Mouse (Mus musculus) subcutaneous adipose tissue, adult 2 months (tissue): ENCODE data around the gene Mlph. TPM values are rescaled to one million over a fixed set of nuclear protein-coding genes. Genes with fewer than 3 reads are reported as not detected.

Source experiments
- polyA plus RNA-seq: library from polyadenylated mRNA; depleted of rRNA; stranded (reverse); fragments of >200 nt; gene quantifications from 2 replicates; pipeline ENCODE4 v1.2.3, GENCODE M21; 2012; ENCODE audit warnings: low replicate concordance; rRNA removed

The Mlph gene
- 1.0 and 4.4 TPM in 2 replicates for polyA plus RNA-seq

DNA sequence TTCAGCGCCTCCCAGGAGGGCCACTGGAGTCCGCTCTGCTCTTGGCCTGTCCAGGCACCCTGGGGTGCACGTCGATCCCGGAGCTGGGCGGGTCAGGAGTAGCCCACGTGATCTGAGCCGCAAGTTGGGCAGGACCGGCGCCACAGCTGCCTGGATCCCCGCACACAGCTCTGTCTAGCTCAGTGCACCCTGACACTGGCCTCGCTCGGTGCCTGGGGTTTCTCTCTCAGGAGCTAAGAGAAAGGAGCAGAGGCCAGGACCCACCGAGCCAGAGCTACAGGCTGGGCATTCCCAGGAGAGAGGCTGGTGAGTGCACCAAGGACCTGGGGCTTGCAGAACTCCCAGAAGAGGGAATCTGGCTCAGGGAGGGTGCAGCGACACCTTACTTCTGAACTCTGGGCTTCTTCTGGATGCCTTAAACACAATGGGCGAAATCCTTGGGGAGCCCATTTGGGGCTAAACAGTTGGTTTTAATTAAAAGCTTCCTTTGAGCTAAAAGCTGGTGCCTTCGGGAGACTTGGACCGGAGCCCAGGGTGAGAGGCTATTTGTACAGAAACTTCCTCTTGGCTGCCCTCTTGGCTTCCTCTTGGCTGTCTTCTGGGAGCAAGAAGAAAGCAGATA, at the start of gene Mlph:
Mlph (plus strand) TSS at position 138 of the 622 bp plus-strand sequence.

DNA sequence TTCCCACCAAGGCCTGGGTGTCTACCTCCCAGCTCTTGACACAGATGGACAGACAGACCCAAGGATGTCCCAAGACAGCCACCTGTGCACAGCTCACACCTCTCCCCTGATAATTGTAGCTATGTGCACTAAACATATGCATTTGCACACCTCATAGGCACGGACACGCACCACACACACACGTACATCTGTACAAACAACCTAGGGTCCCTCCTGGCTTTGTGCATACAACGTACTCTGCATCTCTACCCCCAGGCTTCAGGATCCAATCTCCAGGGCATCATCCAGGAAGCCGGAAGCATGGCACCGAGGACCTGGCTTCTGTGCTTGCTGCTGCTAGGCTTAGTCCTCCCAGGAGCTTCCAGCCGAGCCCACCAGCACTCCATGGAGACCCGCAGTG, 37.9 kb downstream of the Mlph start, which contains the start of gene Prlh:
Prlh (plus strand) TSS at position 301 of the 400 bp plus-strand sequence.

DNA sequence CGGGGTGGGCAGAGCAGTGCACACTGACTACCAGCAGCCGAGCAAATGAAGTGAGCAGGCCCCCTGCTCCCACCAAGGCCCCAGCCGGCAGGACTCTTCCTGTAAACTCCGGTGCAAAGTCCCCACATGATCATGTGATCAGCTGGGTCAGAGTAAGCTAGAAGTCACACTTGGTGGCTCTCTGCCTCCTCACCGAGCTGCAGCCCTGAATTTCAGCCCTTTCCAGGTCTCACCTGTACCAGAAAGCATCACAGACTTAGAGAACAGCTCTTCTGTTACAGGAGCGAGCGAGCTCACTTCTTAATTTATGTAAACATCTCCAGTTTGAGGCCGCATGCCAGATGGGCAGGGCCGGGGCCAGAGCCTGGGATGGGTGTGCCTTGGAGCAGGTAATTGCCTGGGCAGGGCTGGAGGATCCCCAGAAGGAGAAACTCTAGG, 54.5 kb downstream of the Mlph start, which contains the start of gene Rab17:
Rab17 (minus strand) TSS at position 315 of the 438 bp plus-strand sequence.

DNA sequence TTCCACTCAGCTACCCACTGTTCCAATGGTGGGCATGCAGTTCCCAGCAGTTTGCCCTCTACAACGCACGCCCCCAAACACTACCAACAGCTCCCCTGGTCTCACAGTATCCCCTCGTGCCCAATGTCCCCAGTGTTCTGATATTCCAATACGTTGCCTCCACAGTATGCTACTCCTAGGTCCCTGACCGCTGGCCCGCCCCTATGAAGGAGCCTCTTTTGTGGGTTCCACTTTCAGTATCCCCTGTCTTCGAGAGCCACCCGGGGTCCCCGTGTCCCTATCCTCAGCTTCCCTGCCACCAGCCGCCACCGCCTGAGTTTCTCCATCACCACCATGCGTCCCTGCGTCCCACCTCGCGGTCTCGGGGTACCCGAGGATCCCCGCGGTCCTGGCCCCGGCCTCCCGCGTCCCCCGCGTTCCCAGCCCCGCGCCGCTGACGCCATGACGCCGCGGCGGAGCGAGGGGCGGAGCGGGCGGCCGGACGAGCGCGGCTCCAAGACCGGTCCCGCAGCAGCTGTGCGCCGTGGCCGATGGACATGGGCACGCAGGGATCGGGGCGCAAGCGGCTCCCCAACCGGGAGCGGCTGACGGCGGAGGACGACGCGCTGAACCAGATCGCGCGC, 83.5 kb downstream of the Mlph start, which contains the start of gene Lrrfip1:
Lrrfip1 (plus strand) TSS at position 470 of the 623 bp plus-strand sequence.

Other genes with a start within 250 kb of the Mlph start
- 97.4 and 339 TPM in 2 replicates for gene Col6a3, start 71.1 kb upstream of the Mlph start, polyA plus RNA-seq
- not detected in 2 replicates for gene Prlh, start 38.0 kb downstream of the Mlph start, polyA plus RNA-seq
- 1.1 TPM in 1 of 2 replicates, not detected in the other for gene Rab17, start 54.6 kb downstream of the Mlph start, polyA plus RNA-seq
- 14.8 and 21.7 TPM in 2 replicates for gene Lrrfip1, start 83.7 kb downstream of the Mlph start, polyA plus RNA-seq
- 0.05 and 0.07 TPM in 2 replicates for gene Rbm44, start 230.0 kb downstream of the Mlph start, polyA plus RNA-seq